Mouse (Mus musculus) forebrain, embryonic 11.5 days (tissue): ENCODE measurements around the gene Bco1. TPM values are rescaled to one million over a fixed set of nuclear protein-coding genes. Genes with fewer than 3 reads are reported as not detected.

Experiments
- ATAC-seq: fragments of 200-750 bp; cut with Nextera tagmentation; replicated peaks from 2 replicates; pipeline ENCODE4 v1.8.0; 2017; ENCODE audit warnings: moderate TSS enrichment; ENCODE audit not compliant: low FRiP score
- DNase-seq: peaks from one replicate; pipeline ENCODE4 v3.0.0-alpha.2; 2017; ENCODE audit warnings: low spot score
- H3K27ac ChIP-seq: fragments of 300-500 bp; sonication (generic); 2 replicates; pipeline ENCODE4 v1.5.1; 2014; ENCODE audit warnings: low read depth, low read length
- H3K27me3 ChIP-seq: fragments of 300-500 bp; sonication (generic); 2 replicates; pipeline ENCODE4 v1.6.1; 2014; ENCODE audit warnings: mild to moderate bottlenecking, low read length, mixed read lengths; ENCODE audit not compliant: control insufficient read depth, insufficient read depth
- H3K36me3 ChIP-seq: fragments of 300-500 bp; sonication (generic); 2 replicates; pipeline ENCODE4 v1.6.1; 2014; ENCODE audit warnings: mild to moderate bottlenecking, low read length, moderate library complexity, mixed read lengths; ENCODE audit not compliant: control insufficient read depth, insufficient read depth
- H3K4me1 ChIP-seq: fragments of 300-500 bp; sonication (generic); replicated peaks from 2 replicates; pipeline ENCODE4 v1.6.1; 2014; ENCODE audit warnings: low read length, mixed read lengths; ENCODE audit not compliant: control insufficient read depth, insufficient read depth
- H3K4me2 ChIP-seq: fragments of 300-500 bp; sonication (generic); 2 replicates; pipeline ENCODE4 v1.6.1; 2014; ENCODE audit warnings: low read depth, mild to moderate bottlenecking, low read length, moderate library complexity, mixed read lengths; ENCODE audit not compliant: severe bottlenecking
- H3K4me3 ChIP-seq: fragments of 300-500 bp; sonication (generic); 2 replicates; pipeline ENCODE4 v1.5.1; 2014; ENCODE audit warnings: low read depth, low read length
- H3K9ac ChIP-seq: fragments of 300-500 bp; sonication (generic); 2 replicates; pipeline ENCODE4 v1.6.1; 2014; ENCODE audit warnings: low read length
- H3K9me3 ChIP-seq: fragments of 300-500 bp; sonication (generic); 2 replicates; pipeline ENCODE4 v1.6.1; 2016; ENCODE audit warnings: low read length, mixed read lengths; ENCODE audit not compliant: control insufficient read depth
- WGBS: fragments of 180-500 bp; shearing (Covaris S2); extraction: QIAGEN DNeasy Blood & Tissue Kit; methylation state at CpG from one replicate; pipeline ENCODE4 v1.1.7; 2014; 5-methylcytosine and 5-hydroxymethylcytosine counted together
- polyA plus RNA-seq: library from polyadenylated mRNA; unstranded; fragments of >200 nt; fragmentation: Nextera tagmentation; extraction: Ambion mirVana; gene quantifications from 2 replicates; pipeline ENCODE4 v1.2.1, GENCODE M21; 2014

The Bco1 gene
- polyA plus RNA-seq, 1 experiment from 2014 or later, result not detected

- H3K4me2 ChIP-seq, result no peak overlapping the region
- no peaks in the 10 kb centered on the region for H3K27me3 ChIP-seq
- H3K27ac ChIP-seq, result no peak overlapping the region
- DNase-seq (no peak), ATAC-seq (no peak)
- H3K9ac ChIP-seq, result no peak overlapping the region
- H3K9me3 ChIP-seq, result no peaks in the 10 kb centered on the region
- no peaks in the 10 kb centered on the region for H3K4me1 ChIP-seq
- no peak overlapping the region for H3K4me3 ChIP-seq
- WGBS, result 93% methylated on average over 6 of the region's 6 CpGs
- no peaks in the 10 kb centered on the region for H3K36me3 ChIP-seq
These were observed 52.9 kb downstream of the Bco1 start for GRCm38 (mm10) chr8:117148520-117148919.

- Histone ChIP-seq H3K4me2 (no peak overlapping the region), H3K9ac (no peak overlapping the region), H3K4me1 (peaks cover 11% of the 10 kb centered on the region), H3K4me3 (no peak overlapping the region), H3K9me3 (no peaks in the 10 kb centered on the region), H3K27me3 (no peaks in the 10 kb centered on the region), H3K27ac (no peak overlapping the region), H3K36me3 (no peaks in the 10 kb centered on the region)
- 94% methylated on average over 4 of the region's 4 CpGs for WGBS
- no peak for DNase-seq
- ATAC-seq, result no peak
These were observed 60.5 kb downstream of the Bco1 start for GRCm38 (mm10) chr8:117156149-117156548.

GRCm38 (mm10) chr8:117156866-117157768 lies 61.5 kb downstream of the Bco1 start:
- WGBS, result 11% methylated on average over 33 of the region's 33 CpGs
- no peaks in the 10 kb centered on the region for H3K9me3 ChIP-seq
- H3K27ac ChIP-seq, result 0 out of 2 replicates have a peak overlapping the region, but pooled peaks have one; percentile 7
- no peaks in the 10 kb centered on the region for H3K36me3 ChIP-seq
- peak overlapping the region; percentile 83 for H3K4me3 ChIP-seq
- peak; percentile 25 for ATAC-seq
- H3K4me1 ChIP-seq, result peaks cover 11% of the 10 kb centered on the region
- peak overlapping the region; percentile 87 for H3K4me2 ChIP-seq
- DNase-seq, result no peak
- no peaks in the 10 kb centered on the region for H3K27me3 ChIP-seq
- H3K9ac ChIP-seq, result peak overlapping the region; percentile 90

- peak; percentile 96 for ATAC-seq
- Histone ChIP-seq H3K4me1 (peaks cover 11% of the 10 kb centered on the region), H3K4me3 (peak overlapping the region; percentile 83), H3K9ac (peak overlapping the region; percentile 90), H3K27me3 (no peaks in the 10 kb centered on the region), H3K9me3 (no peaks in the 10 kb centered on the region), H3K36me3 (no peaks in the 10 kb centered on the region), H3K27ac (peak overlapping the region; percentile 62), H3K4me2 (peak overlapping the region; percentile 88)
- WGBS, result under 1% methylated on average over 39 of the region's 45 CpGs
- DNase-seq, result peak; percentile 99
These were observed 62.1 kb downstream of the Bco1 start for GRCm38 (mm10) chr8:117157769-117158091.

GRCm38 (mm10) chr8:117158135-117158761 lies 62.6 kb downstream of the Bco1 start, which contains the start of gene Gan:
Gene Gan, plus strand, starts transcription at chr8:117158135.
- Histone ChIP-seq H3K9me3 (no peaks in the 10 kb centered on the region), H3K4me3 (peak within 1 kb of the TSS; percentile 83), H3K9ac (peak within 1 kb of the TSS; percentile 90), H3K27ac (peak within 1 kb of the TSS; percentile 62), H3K4me2 (peak within 1 kb of the TSS; percentile 88), H3K27me3 (no peaks in the 10 kb centered on the region), H3K36me3 (no peaks in the 10 kb centered on the region), H3K4me1 (peaks cover 11% of the 10 kb centered on the region)
- ATAC-seq (peak; percentile 66), DNase-seq (peak; percentile 72)
- under 1% methylated on average over 60 of the region's 65 CpGs for WGBS

- no peaks in the 10 kb centered on the region for H3K36me3 ChIP-seq
- no peaks in the 10 kb centered on the region for H3K9me3 ChIP-seq
- no peaks in the 10 kb centered on the region for H3K27me3 ChIP-seq
- H3K9ac ChIP-seq, result no peak overlapping the region; the same call in 1 of the 2 replicates
- H3K4me1 ChIP-seq, result peaks cover 11% of the 10 kb centered on the region
- peak overlapping the region; percentile 88 for H3K4me2 ChIP-seq
- 74% methylated on average over 5 of the region's 5 CpGs for WGBS
- no peak for ATAC-seq
- no peak overlapping the region for H3K27ac ChIP-seq
- H3K4me3 ChIP-seq, result peak overlapping the region; percentile 83
- DNase-seq, result no peak
These were observed 63.4 kb downstream of the Bco1 start for GRCm38 (mm10) chr8:117159031-117159430.

GRCm38 (mm10) chr8:117164912-117165311 lies 69.3 kb downstream of the Bco1 start:
- ATAC-seq, result no peak
- Histone ChIP-seq H3K9me3 (no peaks in the 10 kb centered on the region), H3K4me1 (no peaks in the 10 kb centered on the region), H3K27me3 (no peaks in the 10 kb centered on the region), H3K27ac (no peak overlapping the region), H3K36me3 (no peaks in the 10 kb centered on the region), H3K4me2 (no peak overlapping the region), H3K4me3 (no peak overlapping the region), H3K9ac (no peak overlapping the region)
- WGBS, result 85% methylated on average over 4 of the region's 4 CpGs
- no peak for DNase-seq

- no peaks in the 10 kb centered on the region for H3K4me1 ChIP-seq
- H3K4me3 ChIP-seq, result no peak overlapping the region
- ATAC-seq, result no peak
- no peaks in the 10 kb centered on the region for H3K27me3 ChIP-seq
- no peak overlapping the region for H3K9ac ChIP-seq
- H3K4me2 ChIP-seq, result no peak overlapping the region
- H3K36me3 ChIP-seq, result no peaks in the 10 kb centered on the region
- 96% methylated on average over 4 of the region's 4 CpGs for WGBS
- H3K27ac ChIP-seq, result no peak overlapping the region
- H3K9me3 ChIP-seq, result no peaks in the 10 kb centered on the region
- DNase-seq, result no peak
These were observed 69.9 kb downstream of the Bco1 start for GRCm38 (mm10) chr8:117165542-117165941.
